ENCODE assay signal across 28 mouse cellular contexts in the genomic region with DNA sequence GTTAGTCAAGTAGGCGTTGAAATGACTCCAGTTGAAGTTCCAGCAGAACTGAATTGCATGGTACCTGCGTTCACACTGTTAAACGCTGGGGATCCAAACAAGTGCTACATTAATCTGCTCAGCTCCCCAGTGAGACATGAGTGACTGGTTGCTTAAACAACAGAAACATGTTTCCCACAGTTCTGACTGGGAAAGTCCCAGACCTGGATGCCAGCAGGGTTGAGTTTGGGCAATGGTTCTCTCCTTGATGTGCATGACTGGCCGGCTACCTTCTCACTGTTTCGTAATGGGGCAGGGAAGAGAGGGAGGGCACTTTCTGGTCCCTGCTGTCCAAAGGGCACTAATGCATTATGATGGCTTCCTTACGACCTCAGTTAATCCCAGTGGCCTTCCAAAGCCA. TPM values are rescaled to one million over a fixed set of nuclear protein-coding genes. Genes with fewer than 3 reads are reported as not detected.
DNase-seq lines count a peak whose midpoint lies in the region; ATAC-seq lines count a peak whose summit lies in the region.
"Had no signal": no experiment of that assay in that cellular context is flagged by ENCODE, and none has a peak within 500 bp of the region (broad histone marks: within the 10 kb centered on the region; RNA-seq: fewer than 3 reads in every experiment).

No protein-coding gene starts in this region.

- H3K27me3 ChIP-seq in kidney, embryonic 14.5 days (ENCODE audit: control insufficient read depth, insufficient read depth, low read length): no peaks in the 10 kb centered on the region
- H3K27me3 ChIP-seq in kidney, embryonic 15.5 days: no peaks in the 10 kb centered on the region
- H3K27me3 ChIP-seq: embryonic facial prominence, embryonic 15.5 days; forebrain, embryonic 13.5 days; hindbrain, embryonic 12.5 days; intestine, embryonic 15.5 days; limb, embryonic 12.5 days; midbrain, embryonic 15.5 days; neural tube, embryonic 15.5 days had no signal

- no peak overlapping the region for H3K4me2 ChIP-seq in kidney, embryonic 14.5 days (replicated peaks; ENCODE audit: low read depth, low read length)
- H3K4me2 ChIP-seq in kidney, embryonic 15.5 days: no peak overlapping the region
- H3K4me2 ChIP-seq: embryonic facial prominence, embryonic 15.5 days; forebrain, embryonic 13.5 days; hindbrain, embryonic 12.5 days; intestine, embryonic 15.5 days; limb, embryonic 12.5 days; liver, embryonic 11.5 days; midbrain, embryonic 15.5 days; neural tube, embryonic 15.5 days had no signal

- no peak overlapping the region for H3K9ac ChIP-seq in kidney, embryonic 14.5 days (ENCODE audit: low read depth, low read length)
- H3K9ac ChIP-seq in kidney, embryonic 15.5 days: no peak overlapping the region
- H3K9ac ChIP-seq: embryonic facial prominence, embryonic 15.5 days; forebrain, embryonic 13.5 days; hindbrain, embryonic 12.5 days; intestine, embryonic 15.5 days; limb, embryonic 12.5 days; midbrain, embryonic 15.5 days; neural tube, embryonic 15.5 days had no signal

- no peak for ATAC-seq in kidney, embryonic 14.5 days (ENCODE audit: low FRiP score, low TSS enrichment)
- 0 out of 2 replicates have a peak, but pooled peaks have one; percentile 30 for ATAC-seq in kidney, embryonic 15.5 days (replicated peaks; ENCODE audit: low FRiP score)
- ATAC-seq in activated CD4-positive, CD25-positive, alpha-beta regulatory T cell, adult 4 months: no peak
- ATAC-seq: CD4-positive, CD25-positive, alpha-beta regulatory T cell, adult 4 months; forebrain, embryonic 13.5 days; hindbrain, postnatal 0 days; intestine, embryonic 15.5 days; midbrain, embryonic 15.5 days had no signal

- WGBS in kidney, embryonic 14.5 days: 84% methylated on average over 6 of the region's 6 CpGs
- WGBS in kidney, embryonic 15.5 days: 81% methylated on average over 6 of the region's 6 CpGs

- DNase-seq in kidney, adult 11 months: peak; percentile 12
- peak; percentile 59 for DNase-seq in fibroblast of lung, adult 2 months (ENCODE audit: low read depth)
- DNase-seq in frontal cortex, postnatal 10 days (ENCODE audit: low spot score in 2 of 2): no peak
- DNase-seq in urinary bladder, postnatal 36 days (ENCODE audit: low spot score in 2 of 2): no peak
- DNase-seq: cerebellum, adult 2 months; cerebellum, postnatal 25 days; gastrocnemius, postnatal 14 days; heart, postnatal 36 days; layer of hippocampus, adult 9-11 months; retina, postnatal 1 day; right cerebral cortex, postnatal 14 days; thymus, postnatal 4 days had no signal

- H3K4me3 ChIP-seq in kidney, embryonic 14.5 days (ENCODE audit: low read length): no peak overlapping the region
- no peak overlapping the region for H3K4me3 ChIP-seq in kidney, embryonic 15.5 days (replicated peaks)
- H3K4me3 ChIP-seq: embryonic facial prominence, embryonic 10.5 days; embryonic facial prominence, embryonic 15.5 days; forebrain, embryonic 13.5 days; heart, embryonic 10.5 days; hindbrain, embryonic 12.5 days; intestine, embryonic 15.5 days; limb, embryonic 12.5 days; midbrain, embryonic 15.5 days; neural tube, embryonic 15.5 days had no signal

- peaks cover 7% of the 10 kb centered on the region for H3K4me1 ChIP-seq in kidney, embryonic 14.5 days (ENCODE audit: control insufficient read depth, insufficient read depth, low read length)
- peaks cover 19% of the 10 kb centered on the region for H3K4me1 ChIP-seq in kidney, embryonic 15.5 days
- H3K4me1 ChIP-seq: forebrain, embryonic 13.5 days; intestine, embryonic 15.5 days; midbrain, embryonic 15.5 days had no signal

- no peaks in the 10 kb centered on the region for H3K9me3 ChIP-seq in kidney, embryonic 14.5 days (ENCODE audit: control insufficient read depth, low read length)
- no peaks in the 10 kb centered on the region for H3K9me3 ChIP-seq in kidney, embryonic 15.5 days (replicated peaks)
- H3K9me3 ChIP-seq: embryonic facial prominence, embryonic 15.5 days; forebrain, embryonic 13.5 days; heart, embryonic 10.5 days; intestine, embryonic 15.5 days; midbrain, embryonic 15.5 days; neural tube, embryonic 15.5 days had no signal

- no peak overlapping the region for H3K27ac ChIP-seq in kidney, embryonic 14.5 days (ENCODE audit: low read depth, low read length)
- H3K27ac ChIP-seq in kidney, embryonic 15.5 days: no peak overlapping the region
- H3K27ac ChIP-seq: embryonic facial prominence, embryonic 10.5 days; embryonic facial prominence, embryonic 15.5 days; forebrain, embryonic 13.5 days; heart, embryonic 10.5 days; hindbrain, embryonic 12.5 days; hindbrain, postnatal 0 days; intestine, embryonic 15.5 days; limb, embryonic 12.5 days; macrophage; midbrain, embryonic 15.5 days; neural tube, embryonic 15.5 days had no signal

- no peaks in the 10 kb centered on the region for H3K36me3 ChIP-seq in kidney, embryonic 14.5 days (ENCODE audit: control insufficient read depth, insufficient read depth, low read length)
- peaks cover 10% of the 10 kb centered on the region for H3K36me3 ChIP-seq in kidney, embryonic 15.5 days
- H3K36me3 ChIP-seq: heart, embryonic 10.5 days; intestine, embryonic 15.5 days; midbrain, embryonic 15.5 days; neural tube, embryonic 15.5 days had no signal

RNA-seq across cellular contexts. Expression of a gene that starts 51.8 kb away (rescaled TPM):
- 33.1 and 42.1 TPM in 2 replicates for polyA plus RNA-seq in kidney, embryonic 14.5 days (2014; fragmentation: Nextera tagmentation; extraction: Ambion mirVana)
- 21.5 and 22.6 TPM in 2 replicates for polyA plus RNA-seq in kidney, embryonic 15.5 days (2015; fragmentation: Nextera tagmentation; extraction: Ambion mirVana)
- polyA plus RNA-seq in activated CD4-positive, CD25-positive, alpha-beta regulatory T cell, adult 4 months (2017; shearing (Covaris generic)): 10 to 100 TPM; 25.0 to 27.7 TPM

Comparison
In these comparisons a context has a peak if more than half of its experiments do, and no peak if none do; other contexts are left out.
1. DNase-seq: peak in kidney, adult 11 months (single experiment) and fibroblast of lung, adult 2 months (single experiment); none in frontal cortex, postnatal 10 days (0 of 2) and urinary bladder, postnatal 36 days (0 of 2).